Mouse (Mus musculus): ENCODE data around the gene Hsd17b2.

DNA sequence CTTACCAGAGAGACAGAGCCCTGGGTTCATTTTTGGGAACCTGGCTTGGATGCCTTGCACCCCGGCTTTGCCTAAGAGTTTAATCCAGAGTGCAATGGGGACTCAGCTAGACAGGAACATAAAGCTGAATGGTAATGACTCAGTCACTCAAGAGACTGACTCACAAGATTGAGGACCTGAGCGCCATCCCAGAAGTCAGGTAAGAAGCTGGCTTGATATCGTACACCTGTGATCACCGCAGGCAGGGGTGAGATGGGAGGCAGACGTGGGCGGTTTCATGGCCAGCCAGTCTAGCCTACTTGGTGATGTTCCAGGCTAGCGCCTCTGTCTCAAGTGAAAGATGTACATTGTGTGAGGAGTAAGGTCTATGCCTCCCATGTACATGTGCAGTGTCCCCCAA, 81.3 kb downstream of the Hsd17b2 start:
- TF ChIP-seq POLR2A (IDR thresholded peaks at IDR 0.05; ENCODE audit: insufficient read depth, low read depth, low read length): no peak
- TF ChIP-seq CTCF (IDR thresholded peaks at IDR 0.05): no peak
- TF ChIP-seq EP300 (IDR thresholded peaks at IDR 0.05; ENCODE audit: insufficient read depth, low read depth, low read length): no peak
